Mouse (Mus musculus): ENCODE results near the gene Defb42.

Gene Defb42

GRCm38 (mm10) chr14:63046691-63047090, at the start of gene Defb42:
TSS of gene Defb42 (plus strand) at chr14:63046991.
- DNase-seq (ENCODE audit: low read depth, low spot score): no peak

- DNase-seq (ENCODE audit: low read depth, low spot score): no peak
Measured at GRCm38 (mm10) chr14:62997777-62998176, 49.0 kb upstream of the Defb42 start, which contains the start of gene Defb47. TSS of gene Defb47 (plus strand) at chr14:62998077.

DNA sequence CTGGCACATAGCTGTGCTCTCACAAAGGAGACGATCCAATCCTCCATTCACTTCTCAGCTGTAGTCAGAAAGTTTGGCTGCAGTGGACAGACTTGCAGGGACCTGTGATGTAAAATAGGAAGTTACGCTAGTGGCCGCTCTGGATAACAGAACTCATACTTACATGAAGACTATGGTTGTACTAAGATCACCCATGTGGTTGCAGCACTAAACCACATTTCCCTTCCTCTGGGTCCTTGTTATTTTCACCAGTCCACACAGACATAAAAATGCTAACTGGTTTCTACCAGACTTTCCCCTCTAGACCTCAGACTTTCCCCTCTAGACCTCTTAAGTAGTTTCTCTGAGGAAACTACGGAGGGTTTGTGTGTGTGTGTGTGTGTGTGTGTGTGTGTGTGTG, 47.8 kb upstream of the Defb42 start:
- no peak for DNase-seq (ENCODE audit: low read depth, low spot score)

DNA sequence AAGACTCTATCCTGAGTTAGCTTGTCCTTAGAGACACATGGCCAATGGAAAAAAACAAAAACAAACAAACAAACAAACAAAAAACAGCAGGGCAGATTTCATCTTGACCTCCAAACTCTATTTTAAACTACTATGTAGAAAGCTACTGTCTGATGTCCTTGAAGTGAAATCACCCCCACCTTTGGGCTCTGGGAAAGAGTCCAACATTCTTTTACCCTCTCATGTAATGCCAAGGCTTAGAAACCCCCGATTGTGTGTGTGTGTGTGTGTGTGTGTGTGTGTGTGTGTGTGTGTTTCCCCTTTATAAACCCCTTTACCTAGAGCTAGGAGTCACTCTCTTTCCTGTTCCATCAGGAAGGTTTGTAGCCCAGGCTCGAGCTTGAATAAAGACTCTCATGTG, 44.2 kb upstream of the Defb42 start:
- no peak for DNase-seq (ENCODE audit: low read depth, low spot score)

- no peak for DNase-seq (ENCODE audit: low read depth, low spot score)
Measured at GRCm38 (mm10) chr14:63011471-63011870, 35.3 kb upstream of the Defb42 start, which contains the start of gene Defb43. TSS of gene Defb43 (plus strand) at chr14:63011771.

DNA sequence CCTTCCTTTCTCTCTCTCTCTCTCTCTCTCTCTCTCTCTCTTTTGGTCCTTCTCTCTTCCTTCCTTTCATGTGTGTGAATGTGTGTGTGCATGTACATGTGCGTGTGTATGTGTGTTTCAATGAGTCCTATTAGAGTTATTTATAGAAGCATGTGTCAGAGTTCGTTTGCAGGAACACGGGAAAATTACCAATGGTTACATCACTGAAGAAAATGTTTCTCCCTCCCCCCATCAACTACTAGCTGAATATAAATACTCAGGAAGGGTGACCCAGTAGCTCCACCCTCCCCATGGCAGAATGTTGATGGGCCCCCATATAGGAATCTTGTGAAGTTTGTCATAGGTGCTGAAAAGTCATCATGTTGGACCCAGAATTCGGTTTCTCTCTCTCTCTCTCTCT, 33.7 kb upstream of the Defb42 start:
- DNase-seq (ENCODE audit: low read depth, low spot score): no peak

DNA sequence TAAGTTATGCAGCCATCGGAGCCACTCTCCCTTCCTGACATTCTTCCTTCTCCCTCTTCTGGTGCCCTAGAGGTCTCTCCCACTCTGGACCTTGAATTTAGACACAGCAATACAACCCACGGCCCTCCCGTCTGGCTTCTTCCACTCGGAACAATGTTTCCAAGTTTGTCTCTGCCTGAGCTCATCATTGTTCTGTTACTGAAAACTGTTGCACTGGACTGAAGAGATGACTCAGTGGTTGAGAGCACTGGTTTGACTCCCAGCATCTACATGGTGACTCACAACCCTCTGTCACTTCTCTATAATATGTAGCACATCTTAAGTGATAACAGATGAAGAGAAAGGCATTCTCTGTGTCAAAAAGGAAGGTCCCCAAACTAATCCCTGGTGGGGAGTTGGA, 32.1 kb upstream of the Defb42 start:
- no peak for DNase-seq (ENCODE audit: low read depth, low spot score)

DNA sequence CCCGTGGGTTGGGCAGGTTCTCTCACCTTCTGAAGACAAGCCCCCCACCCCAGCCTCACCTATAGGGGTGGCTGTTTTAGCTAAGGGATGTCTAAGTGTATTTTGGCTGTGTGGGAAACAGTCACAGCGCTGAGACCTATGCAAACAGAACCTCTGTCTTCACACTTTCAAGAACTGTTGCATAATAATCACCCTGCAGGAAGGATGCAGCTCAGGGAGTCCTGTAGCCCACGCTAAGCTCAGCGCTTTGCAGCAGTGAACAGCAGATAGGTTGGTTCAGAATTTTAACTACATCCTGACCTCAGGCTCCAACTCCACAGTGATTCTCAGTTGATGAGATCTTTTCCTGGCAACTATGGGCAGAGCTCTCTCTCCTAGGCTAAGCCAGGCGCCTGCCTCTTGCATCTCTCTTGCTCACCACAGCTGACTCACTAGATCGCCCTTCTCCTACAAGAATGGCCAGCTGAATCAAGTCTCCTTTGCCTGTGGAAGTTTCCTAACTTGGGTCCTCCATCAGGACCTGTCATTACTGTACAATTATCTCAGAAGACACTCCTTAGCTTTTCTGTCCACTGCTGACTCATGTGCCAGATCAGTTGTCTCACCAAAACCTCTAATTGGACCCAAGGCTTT, 26.2 kb upstream of the Defb42 start:
- no peak for DNase-seq (ENCODE audit: low read depth, low spot score)

DNA sequence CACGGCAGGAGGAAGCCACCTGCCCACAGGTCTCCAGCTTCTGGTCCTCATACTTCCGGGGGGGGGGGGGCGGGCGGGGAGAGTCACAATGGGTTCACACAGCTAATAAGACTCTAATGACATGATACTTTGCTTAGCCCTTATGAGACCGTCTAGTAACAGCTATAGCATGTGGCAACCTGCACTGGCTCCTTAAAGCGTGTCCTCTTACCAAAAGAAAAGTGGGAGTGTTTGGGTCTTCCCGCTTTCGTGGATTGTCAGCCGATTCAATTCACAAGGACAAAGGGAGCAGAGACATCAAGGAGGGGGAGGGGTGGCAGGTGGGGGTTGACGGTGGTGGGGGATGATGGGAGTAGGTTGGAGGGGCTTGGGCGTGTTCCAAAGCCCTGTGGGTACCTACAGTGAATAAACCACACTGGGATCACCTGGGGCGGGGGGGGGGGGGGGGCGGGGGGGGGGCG, 3.1 kb downstream of the Defb42 start, which contains the start of gene Defb30:
TSS of gene Defb30 (minus strand) at position 51 of the 461 bp plus-strand sequence.
- no peak for DNase-seq (ENCODE audit: low read depth, low spot score)

DNA sequence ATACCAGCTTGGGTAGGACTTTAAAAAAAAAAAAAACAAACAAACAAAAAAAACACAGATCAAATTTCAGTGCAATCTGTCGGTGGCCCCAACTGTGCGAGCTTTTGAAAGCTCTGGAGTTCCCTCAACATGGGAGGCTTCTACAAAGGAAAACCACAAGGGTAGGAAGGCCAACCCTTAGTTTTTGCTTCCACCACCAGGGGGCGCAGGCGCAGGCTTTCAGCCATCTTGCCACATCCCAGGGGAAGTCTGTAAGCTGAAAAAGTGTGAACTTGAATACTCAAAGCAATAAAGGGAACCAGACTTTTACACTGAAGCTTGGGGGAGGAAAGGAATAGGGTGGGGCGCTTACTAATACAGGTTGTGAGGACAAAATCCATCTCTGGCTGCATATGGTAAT, 4.0 kb downstream of the Defb42 start:
- peak; percentile 43 for DNase-seq (ENCODE audit: low read depth, low spot score)

DNA sequence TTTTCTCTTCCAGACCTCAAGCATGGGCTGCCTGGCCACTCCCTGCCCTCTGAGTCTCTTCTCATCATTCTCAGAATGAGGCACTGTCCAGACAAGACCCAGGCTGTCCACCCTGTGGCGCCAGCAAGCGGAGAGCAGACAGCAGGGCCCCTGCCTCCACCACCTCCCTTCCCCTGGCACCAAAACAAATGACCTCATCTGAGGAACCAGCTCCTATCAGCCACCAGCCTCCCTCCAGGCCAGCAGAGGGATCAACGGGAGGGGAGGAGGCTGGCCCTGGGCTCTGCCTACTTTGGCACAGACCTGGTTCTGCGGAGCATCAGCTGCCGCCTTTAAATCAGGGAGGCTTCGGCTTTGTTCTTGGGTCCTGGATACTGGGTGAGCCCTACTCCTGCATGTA, 7.9 kb downstream of the Defb42 start:
- DNase-seq (ENCODE audit: low read depth, low spot score): no peak

GRCm38 (mm10) chr14:63060361-63060760, 13.6 kb downstream of the Defb42 start:
- no peak for DNase-seq (ENCODE audit: low read depth, low spot score)

DNA sequence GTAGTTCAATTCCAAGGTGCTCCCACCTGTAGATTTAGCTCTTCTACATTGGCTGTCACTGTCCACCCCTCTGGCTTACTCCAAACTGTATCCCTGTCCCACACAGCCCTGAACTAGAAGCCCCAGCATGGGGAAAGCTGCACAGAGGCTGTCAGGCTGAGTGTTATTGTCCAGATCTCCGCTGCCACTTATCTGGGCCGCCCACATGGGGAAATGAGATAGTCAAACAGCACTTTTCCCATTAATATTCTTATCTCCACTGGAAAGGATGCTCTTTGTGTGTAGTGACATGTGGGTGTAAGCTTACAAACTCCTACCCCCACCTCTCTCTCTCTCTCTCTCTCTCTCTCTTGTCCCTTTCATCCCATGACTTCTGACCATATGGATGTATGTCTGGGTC, 15.4 kb downstream of the Defb42 start:
- no peak for DNase-seq (ENCODE audit: low read depth, low spot score)

GRCm38 (mm10) chr14:63065391-63065790, 18.6 kb downstream of the Defb42 start:
- DNase-seq (ENCODE audit: low read depth, low spot score): no peak

GRCm38 (mm10) chr14:63066630-63067310, 20.0 kb downstream of the Defb42 start:
- DNase-seq (ENCODE audit: low read depth, low spot score): peak; percentile 65

DNA sequence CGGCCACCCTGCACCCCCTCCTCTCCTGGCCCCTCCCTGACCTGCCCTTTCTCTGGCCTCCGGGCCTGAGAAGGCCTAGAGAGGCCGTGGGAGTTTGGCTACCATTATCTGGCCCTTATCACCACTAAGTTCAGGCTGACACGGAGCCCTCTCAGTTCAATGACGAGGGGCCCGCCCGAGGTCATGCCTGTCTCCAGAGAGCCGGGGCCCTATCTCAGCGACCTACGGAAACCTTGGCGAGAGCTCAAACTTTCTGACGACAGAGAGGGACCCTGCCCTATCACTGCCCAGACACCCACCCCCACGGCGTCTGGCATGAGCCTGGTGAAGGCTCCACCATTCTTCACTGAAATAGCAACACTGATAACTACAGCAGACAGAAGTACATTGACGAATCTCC, 20.9 kb downstream of the Defb42 start:
- DNase-seq (ENCODE audit: low read depth, low spot score): no peak
